Mouse (Mus musculus): ENCODE results near the gene Cdh13. TPM values are rescaled to one million over a fixed set of nuclear protein-coding genes. Genes with fewer than 3 reads are reported as not detected.

The Cdh13 gene
- total and polyA plus RNA-seq, 3 experiments: 162 to 172 (median 163) TPM

DNA sequence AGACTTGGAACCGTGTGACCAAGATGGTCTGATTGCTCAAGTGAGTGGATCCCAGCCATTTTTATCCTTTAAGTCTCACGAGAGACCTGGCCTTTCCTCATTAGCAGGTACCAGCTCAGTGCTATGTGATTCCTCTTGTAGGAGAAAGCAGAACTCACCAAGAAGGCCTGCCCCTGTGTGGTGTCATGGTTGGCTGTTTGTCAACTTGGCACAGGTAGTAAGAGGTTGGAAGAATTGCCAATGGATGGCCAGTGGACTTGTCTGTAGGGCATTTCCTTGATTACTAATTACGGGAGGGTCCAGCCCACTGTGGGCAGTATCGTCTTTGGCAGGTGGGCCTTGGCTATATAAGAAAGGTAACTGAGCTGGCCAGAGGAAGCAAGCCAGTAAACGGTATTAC, 281.7 kb downstream of the Cdh13 start:
- no peak overlapping the region for H3K9ac ChIP-seq (ENCODE audit: low read depth, low read length)
- WGBS: 69% methylated on average over 5 of the region's 5 CpGs
- no peaks in the 10 kb centered on the region for H3K27me3 ChIP-seq (ENCODE audit: control insufficient read depth, insufficient read depth, low read length)
- peak in 1 of 2 experiments; percentile 26 for DNase-seq
- H3K79me2 ChIP-seq (replicated peaks; ENCODE audit: control insufficient read depth, insufficient read depth, low read length): no peaks in the 10 kb centered on the region
- intact Hi-C loops (cut with DNase I): no loop called here
- H3K4me3 ChIP-seq: no peak overlapping the region
- TF ChIP-seq POLR2A (IDR thresholded peaks at IDR 0.05; ENCODE audit: insufficient read depth, low read depth, low read length) (no peak), CTCF (IDR thresholded peaks at IDR 0.05) (no peak), EP300 (IDR thresholded peaks at IDR 0.05; ENCODE audit: insufficient read depth, low read depth, low read length) (no peak)
- peaks cover under 1% of the 10 kb centered on the region; the same call in 1 of the 2 replicates for H3K36me3 ChIP-seq (ENCODE audit: control insufficient read depth, insufficient read depth, low read length)
- peaks cover 8% of the 10 kb centered on the region for H3K4me1 ChIP-seq (ENCODE audit: control insufficient read depth, insufficient read depth, low read length)
- H3K27ac ChIP-seq: no peak overlapping the region

DNA sequence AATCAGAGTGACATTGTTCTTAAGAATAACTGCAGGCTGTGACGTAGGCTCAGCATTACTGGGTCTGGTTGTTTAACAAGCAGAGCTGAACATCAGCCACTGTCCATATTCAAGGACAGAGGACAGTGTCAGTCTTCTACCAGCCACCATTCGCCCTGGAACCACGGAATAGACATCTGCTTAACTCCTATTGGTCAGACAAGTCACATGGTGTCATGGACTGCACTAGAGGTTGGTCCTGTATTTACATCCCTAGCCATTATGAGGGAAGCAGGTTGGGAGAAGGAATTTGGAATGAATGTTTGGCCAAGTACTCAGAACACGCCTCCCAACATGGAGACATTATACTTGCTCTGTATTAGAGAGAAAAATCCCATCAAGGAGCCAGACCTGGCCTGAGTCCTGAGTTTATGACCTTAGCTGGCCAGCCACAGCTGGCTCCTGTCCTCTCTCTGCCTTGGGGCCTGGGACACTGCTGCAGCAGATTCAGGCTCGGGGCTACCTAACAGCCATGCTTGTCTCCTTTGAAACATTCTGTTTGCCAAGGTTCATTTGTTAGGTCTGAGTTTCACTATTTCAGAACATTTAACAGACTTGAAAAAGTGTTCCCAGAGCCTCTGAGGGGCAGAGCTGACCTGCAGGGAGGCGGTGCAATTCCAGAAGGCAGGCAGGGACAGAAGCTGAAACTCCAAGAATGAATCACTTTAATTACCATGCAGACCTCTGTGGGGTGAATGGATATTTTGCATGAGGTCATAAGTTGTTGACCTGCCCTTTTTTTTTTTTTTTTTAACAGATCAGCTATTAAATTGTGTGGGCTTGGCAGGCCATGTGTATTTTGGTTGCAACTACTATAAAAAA, 282.6 kb downstream of the Cdh13 start:
- no peak for DNase-seq
- intact Hi-C loops (cut with DNase I): no loop called here
- no peak for TF ChIP-seq POLR2A (IDR thresholded peaks at IDR 0.05; ENCODE audit: insufficient read depth, low read depth, low read length)
- no peak for TF ChIP-seq CTCF (IDR thresholded peaks at IDR 0.05)
- no peak for TF ChIP-seq EP300 (IDR thresholded peaks at IDR 0.05; ENCODE audit: insufficient read depth, low read depth, low read length)
- Histone ChIP-seq H3K27ac (no peak overlapping the region), H3K36me3 (ENCODE audit: control insufficient read depth, insufficient read depth, low read length) (no peaks in the 10 kb centered on the region), H3K4me1 (ENCODE audit: control insufficient read depth, insufficient read depth, low read length) (peaks cover 6% of the 10 kb centered on the region), H3K4me3 (no peak overlapping the region), H3K79me2 (replicated peaks; ENCODE audit: control insufficient read depth, insufficient read depth, low read length) (no peaks in the 10 kb centered on the region), H3K9ac (ENCODE audit: low read depth, low read length) (no peak overlapping the region), H3K27me3 (ENCODE audit: control insufficient read depth, insufficient read depth, low read length) (no peaks in the 10 kb centered on the region)
- 80% methylated on average over 6 of the region's 6 CpGs for WGBS

DNA sequence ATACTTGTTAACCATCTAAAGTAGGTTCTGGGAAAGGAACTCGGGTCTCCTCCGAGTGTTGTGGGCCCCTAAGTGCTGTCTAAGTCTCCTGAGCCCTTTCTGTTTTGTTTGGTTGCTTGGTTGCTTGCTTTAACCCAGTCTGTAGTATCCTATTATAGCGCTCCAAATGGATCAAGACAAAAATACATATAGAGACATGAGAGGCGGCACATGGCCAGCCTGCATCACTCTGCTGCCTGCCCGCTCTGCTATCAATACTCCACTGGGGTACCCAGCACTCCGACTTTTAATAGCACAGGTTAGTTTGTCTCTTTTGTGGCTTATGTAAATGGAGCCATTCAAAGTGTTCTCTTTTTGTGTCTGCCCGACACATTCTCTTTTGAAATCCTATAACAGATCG, 285.8 kb downstream of the Cdh13 start:
- no peak overlapping the region for H3K9ac ChIP-seq (ENCODE audit: low read depth, low read length)
- H3K27me3 ChIP-seq (ENCODE audit: control insufficient read depth, insufficient read depth, low read length): no peaks in the 10 kb centered on the region
- H3K4me3 ChIP-seq: no peak overlapping the region
- no peaks in the 10 kb centered on the region for H3K79me2 ChIP-seq (replicated peaks; ENCODE audit: control insufficient read depth, insufficient read depth, low read length)
- intact Hi-C loops (cut with DNase I): no loop called here
- no peak overlapping the region for H3K27ac ChIP-seq
- H3K4me1 ChIP-seq (ENCODE audit: control insufficient read depth, insufficient read depth, low read length): peaks cover 6% of the 10 kb centered on the region
- TF ChIP-seq POLR2A (IDR thresholded peaks at IDR 0.05; ENCODE audit: insufficient read depth, low read depth, low read length): no peak
- TF ChIP-seq EP300 (IDR thresholded peaks at IDR 0.05; ENCODE audit: insufficient read depth, low read depth, low read length): no peak
- TF ChIP-seq CTCF (IDR thresholded peaks at IDR 0.05): no peak
- WGBS: 82% methylated on average over 8 of the region's 8 CpGs
- H3K36me3 ChIP-seq (ENCODE audit: control insufficient read depth, insufficient read depth, low read length): no peaks in the 10 kb centered on the region
- DNase-seq: no peak

DNA sequence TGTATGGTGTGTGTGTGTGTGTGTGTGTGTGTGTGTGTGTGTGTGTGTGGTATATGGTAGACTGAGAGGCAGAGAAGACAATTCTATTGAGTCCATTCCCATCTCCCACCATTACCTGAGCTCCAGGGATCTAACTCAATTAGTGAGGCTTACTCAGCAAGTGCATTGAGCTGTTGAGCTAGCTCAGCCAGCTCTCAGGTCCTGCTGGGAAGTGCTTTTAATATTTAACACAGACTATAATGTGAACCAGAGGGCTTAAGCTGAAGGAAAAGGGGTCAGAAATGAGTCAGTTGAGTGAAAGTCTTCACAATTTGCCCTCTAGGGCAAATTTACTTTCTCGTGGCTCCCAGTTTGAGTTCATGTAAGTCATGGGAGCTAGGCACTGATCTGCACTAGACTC, 297.7 kb downstream of the Cdh13 start:
- Histone ChIP-seq H3K9ac (ENCODE audit: low read depth, low read length) (no peak overlapping the region), H3K27me3 (ENCODE audit: control insufficient read depth, insufficient read depth, low read length) (no peaks in the 10 kb centered on the region), H3K4me1 (ENCODE audit: control insufficient read depth, insufficient read depth, low read length) (no peaks in the 10 kb centered on the region; the same call in 1 of the 2 replicates), H3K36me3 (ENCODE audit: control insufficient read depth, insufficient read depth, low read length) (no peaks in the 10 kb centered on the region; the same call in 1 of the 2 replicates), H3K79me2 (replicated peaks; ENCODE audit: control insufficient read depth, insufficient read depth, low read length) (no peaks in the 10 kb centered on the region), H3K27ac (no peak overlapping the region), H3K4me3 (no peak overlapping the region)
- WGBS: 78% methylated on average over 1 of the region's 1 CpGs
- no peak for TF ChIP-seq EP300 (IDR thresholded peaks at IDR 0.05; ENCODE audit: insufficient read depth, low read depth, low read length)
- TF ChIP-seq CTCF (IDR thresholded peaks at IDR 0.05): no peak
- TF ChIP-seq POLR2A (IDR thresholded peaks at IDR 0.05; ENCODE audit: insufficient read depth, low read depth, low read length): no peak
- no peak for DNase-seq
- intact Hi-C loops (cut with DNase I): no loop called here

DNA sequence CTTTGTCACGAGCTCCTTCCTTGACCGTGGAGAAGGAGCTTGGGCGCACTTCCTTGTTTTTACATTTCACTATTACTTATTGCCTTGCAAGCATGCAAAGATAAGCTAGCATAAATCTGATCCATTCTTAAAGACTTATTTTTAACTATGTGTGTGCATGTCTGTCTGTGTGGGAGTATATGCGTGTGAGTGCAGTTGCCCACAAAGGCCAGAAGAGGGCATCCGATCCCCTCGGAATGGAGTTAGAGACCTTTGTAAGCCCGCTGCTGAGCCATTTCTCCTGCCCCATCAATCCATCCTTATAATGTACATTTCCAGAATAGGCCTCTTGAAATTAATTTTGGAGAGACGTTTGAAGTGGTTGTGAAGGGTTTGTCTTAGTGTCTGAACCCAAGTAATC, 298.7 kb downstream of the Cdh13 start:
- H3K4me1 ChIP-seq (ENCODE audit: control insufficient read depth, insufficient read depth, low read length): no peaks in the 10 kb centered on the region
- no peak overlapping the region for H3K9ac ChIP-seq (ENCODE audit: low read depth, low read length)
- peaks cover 3% of the 10 kb centered on the region; the same call in 1 of the 2 replicates for H3K36me3 ChIP-seq (ENCODE audit: control insufficient read depth, insufficient read depth, low read length)
- no peaks in the 10 kb centered on the region for H3K27me3 ChIP-seq (ENCODE audit: control insufficient read depth, insufficient read depth, low read length)
- no peak overlapping the region for H3K27ac ChIP-seq
- H3K79me2 ChIP-seq (replicated peaks; ENCODE audit: control insufficient read depth, insufficient read depth, low read length): no peaks in the 10 kb centered on the region
- TF ChIP-seq POLR2A (IDR thresholded peaks at IDR 0.05; ENCODE audit: insufficient read depth, low read depth, low read length) (no peak), CTCF (IDR thresholded peaks at IDR 0.05) (peak; percentile 24)
- DNase-seq: no peak
- intact Hi-C loops (cut with DNase I): no loop called here
- WGBS: 98% methylated on average over 8 of the region's 8 CpGs
- no peak overlapping the region for H3K4me3 ChIP-seq

DNA sequence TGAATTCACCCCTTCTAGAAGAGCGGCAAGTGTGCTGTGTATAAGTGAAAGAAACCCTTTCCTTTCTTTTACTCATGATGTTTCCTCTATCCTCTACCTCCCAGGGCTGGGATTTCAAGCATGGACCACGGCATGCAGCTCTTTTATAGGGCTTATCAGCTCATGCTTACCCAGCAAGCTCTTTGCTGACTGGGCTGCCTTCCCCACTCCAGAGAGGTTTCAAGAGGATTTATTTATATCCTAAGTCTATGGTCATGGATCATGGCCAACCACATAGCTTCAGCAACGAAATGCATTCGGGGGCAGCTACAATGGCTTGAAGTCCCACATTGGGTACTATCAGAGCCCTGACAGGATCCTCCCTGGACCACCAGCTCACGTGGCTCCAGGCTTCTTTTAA, 304.4 kb downstream of the Cdh13 start:
- Histone ChIP-seq H3K4me1 (ENCODE audit: control insufficient read depth, insufficient read depth, low read length) (peaks cover 1% of the 10 kb centered on the region; the same call in 1 of the 2 replicates), H3K27ac (peak overlapping the region; percentile 23; the same call in 1 of the 2 replicates), H3K27me3 (ENCODE audit: control insufficient read depth, insufficient read depth, low read length) (no peaks in the 10 kb centered on the region), H3K4me3 (no peak overlapping the region), H3K36me3 (ENCODE audit: control insufficient read depth, insufficient read depth, low read length) (peaks cover 5% of the 10 kb centered on the region; the same call in 1 of the 2 replicates), H3K9ac (ENCODE audit: low read depth, low read length) (no peak overlapping the region), H3K79me2 (replicated peaks; ENCODE audit: control insufficient read depth, insufficient read depth, low read length) (no peaks in the 10 kb centered on the region)
- TF ChIP-seq EP300 (IDR thresholded peaks at IDR 0.05; ENCODE audit: insufficient read depth, low read depth, low read length) (0 out of 2 replicates have a peak, but pooled peaks have one; percentile 15), CTCF (IDR thresholded peaks at IDR 0.05) (no peak), POLR2A (IDR thresholded peaks at IDR 0.05; ENCODE audit: insufficient read depth, low read depth, low read length) (peak; percentile 28; the same call in 1 of the 2 replicates)
- intact Hi-C loops (cut with DNase I): no loop called here
- DNase-seq: peak in 1 of 2 experiments; percentile 38
- 48% methylated on average over 5 of the region's 5 CpGs for WGBS

Measured in heart, adult 2 months (tissue).